Mouse (Mus musculus) layer of hippocampus, adult 11-12 months (tissue): ENCODE results near the gene Taok2.
A peak's percentile ranks its signal among the peaks of the same experiment; 100 is the strongest.

Experiments used
- DNase-seq: peaks from one replicate; pipeline ENCODE4 v3.0.0; 2022; ENCODE audit warnings: low spot score

Taok2 gene

GRCm38 (mm10) chr7:126869780-126870519 is 14.6 kb downstream of the Taok2 start:
- DNase-seq: no peak

DNA sequence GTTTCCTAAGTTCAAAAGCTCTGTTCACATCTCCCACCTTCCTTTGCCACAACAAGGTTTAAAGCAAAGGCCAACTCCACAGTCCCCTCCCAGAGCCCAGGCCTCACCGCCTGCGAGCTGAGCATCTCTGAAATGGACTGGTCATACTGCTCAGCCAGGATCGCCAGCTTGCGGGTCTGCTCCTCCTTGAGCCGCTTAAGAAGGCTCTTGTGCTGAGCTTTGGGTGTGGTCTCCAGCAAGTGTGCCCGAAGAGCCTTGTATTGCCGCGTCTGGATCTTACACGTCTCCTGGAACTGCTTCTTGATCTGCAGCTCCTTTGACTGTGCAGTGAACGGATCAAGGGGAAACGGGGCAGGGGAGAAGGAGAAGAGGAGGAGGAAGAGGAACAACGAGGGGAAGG is 16.5 kb downstream of the Taok2 start:
- no peak for DNase-seq

DNA sequence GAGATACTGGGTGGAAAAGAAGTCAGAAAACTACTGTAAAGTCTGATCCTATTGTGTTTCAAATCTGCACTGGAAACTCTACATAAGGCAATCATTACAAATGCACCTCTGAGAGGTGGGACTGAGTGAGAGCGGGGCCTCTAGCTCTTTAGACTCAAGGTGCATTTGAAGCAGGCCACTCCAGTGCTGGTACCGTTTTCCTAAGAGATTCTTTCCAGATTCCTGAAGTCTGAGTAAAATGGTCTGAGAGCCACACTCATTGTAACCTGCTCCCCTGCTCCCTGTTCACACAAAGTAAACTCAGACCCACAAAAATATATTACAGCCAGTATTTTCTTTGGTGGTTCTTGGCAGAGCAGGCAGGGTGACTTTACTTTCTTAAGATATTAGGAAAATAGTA is 17.0 kb downstream of the Taok2 start:
- DNase-seq: no peak

GRCm38 (mm10) chr7:126863791-126864190 is 20.7 kb downstream of the Taok2 start:
- DNase-seq: no peak

- peak; percentile 95 for DNase-seq
Observed at GRCm38 (mm10) chr7:126862147-126862784, 22.2 kb downstream of the Taok2 start, which contains the start of gene Ino80e. Ino80e (minus strand) TSS chr7:126862377.

DNA sequence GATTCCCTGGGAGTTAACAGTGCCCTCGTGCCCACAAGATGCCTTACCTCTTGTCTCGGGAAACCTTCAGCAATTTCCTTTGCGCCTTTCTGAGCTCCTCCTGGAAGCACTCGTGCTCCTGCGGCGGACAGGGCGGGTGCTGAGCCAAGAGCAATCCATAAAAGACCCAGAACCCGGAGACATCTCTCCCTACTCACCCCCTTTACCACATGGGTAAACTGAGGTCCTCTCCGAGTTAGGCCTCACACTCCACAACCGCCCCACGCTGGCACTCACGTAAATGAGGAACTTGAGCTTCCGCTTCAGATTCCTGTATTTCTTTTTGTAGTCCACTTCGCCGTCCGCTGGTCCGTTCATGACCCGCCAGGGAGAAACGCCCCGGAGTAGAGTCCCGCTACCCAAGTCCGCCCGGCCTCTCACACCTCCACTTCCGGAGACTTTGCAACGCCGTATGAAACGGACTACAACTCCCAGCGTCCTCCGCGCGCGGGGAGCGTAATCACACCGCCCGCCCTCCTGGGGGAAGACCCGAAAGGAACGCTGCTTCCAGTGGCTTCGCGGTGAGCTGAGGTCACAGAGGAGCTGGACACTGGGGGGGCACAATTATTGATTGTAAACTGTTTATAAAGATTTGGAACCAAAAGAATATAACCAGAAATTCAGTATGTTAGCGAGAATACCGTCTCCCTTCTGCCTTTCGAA is 22.9 kb downstream of the Taok2 start, which contains the start of gene Hirip3:
Gene Hirip3 (plus strand): TSS at position 544 of the 702 bp plus-strand sequence.
- DNase-seq: peak; percentile 93

- DNase-seq: no peak
Observed at GRCm38 (mm10) chr7:126860987-126861386, 23.5 kb downstream of the Taok2 start.

GRCm38 (mm10) chr7:126856741-126857420 is 27.6 kb downstream of the Taok2 start:
- no peak for DNase-seq

GRCm38 (mm10) chr7:126855641-126856040 is 28.9 kb downstream of the Taok2 start:
- DNase-seq: no peak

GRCm38 (mm10) chr7:126853454-126853853 is 31.0 kb downstream of the Taok2 start:
- DNase-seq: no peak

DNA sequence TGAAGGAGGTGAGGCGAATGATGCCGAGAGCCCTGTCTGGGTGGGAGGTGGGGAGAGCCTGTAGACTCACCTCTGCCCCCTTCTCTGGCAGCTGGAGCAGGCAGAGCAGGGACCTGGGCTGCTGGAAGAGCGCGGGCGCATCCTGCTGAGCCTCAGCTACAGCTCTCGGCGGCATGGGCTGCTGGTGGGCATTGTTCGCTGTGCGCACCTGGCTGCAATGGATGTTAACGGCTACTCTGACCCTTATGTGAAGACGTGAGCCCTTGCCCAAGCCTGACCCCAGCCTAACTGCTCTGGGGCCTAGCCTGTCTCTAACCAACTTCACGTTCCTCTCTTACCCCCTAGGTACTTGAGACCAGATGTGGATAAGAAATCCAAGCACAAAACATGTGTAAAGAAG is 33.3 kb downstream of the Taok2 start:
- no peak for DNase-seq

GRCm38 (mm10) chr7:126850161-126850560 is 34.3 kb downstream of the Taok2 start:
- DNase-seq: no peak

- no peak for DNase-seq
Observed at GRCm38 (mm10) chr7:126848794-126849193, 35.7 kb downstream of the Taok2 start.

GRCm38 (mm10) chr7:126847421-126848398 is 36.8 kb downstream of the Taok2 start:
- no peak for DNase-seq

- no peak for DNase-seq
Observed at GRCm38 (mm10) chr7:126847116-126847420, 37.4 kb downstream of the Taok2 start, which contains the start of gene Doc2a. Doc2a (plus strand) TSS chr7:126847416.

- no peak for DNase-seq
Observed at GRCm38 (mm10) chr7:126845516-126845915, 39.0 kb downstream of the Taok2 start.

- no peak for DNase-seq
Observed at GRCm38 (mm10) chr7:126843276-126843675, 41.2 kb downstream of the Taok2 start.

DNA sequence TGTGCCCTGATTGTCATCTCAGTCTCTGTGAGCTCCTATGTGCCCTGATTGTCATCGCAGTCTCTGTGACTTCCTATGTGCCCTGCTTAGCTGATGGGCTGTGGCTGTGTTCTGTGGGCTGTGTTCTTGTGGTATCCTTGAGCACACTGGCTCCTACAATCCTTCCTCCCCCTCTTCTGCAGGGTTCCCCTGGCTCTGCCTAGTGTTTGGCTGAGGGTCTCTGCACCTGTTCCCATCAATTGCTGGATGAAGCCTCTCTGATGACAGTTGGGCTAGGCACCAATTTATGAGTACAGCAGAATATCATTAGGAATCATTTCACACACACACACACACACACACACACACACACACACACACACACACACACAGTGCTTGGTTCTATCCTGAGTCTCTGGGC is 51.2 kb downstream of the Taok2 start:
- no peak for DNase-seq

DNA sequence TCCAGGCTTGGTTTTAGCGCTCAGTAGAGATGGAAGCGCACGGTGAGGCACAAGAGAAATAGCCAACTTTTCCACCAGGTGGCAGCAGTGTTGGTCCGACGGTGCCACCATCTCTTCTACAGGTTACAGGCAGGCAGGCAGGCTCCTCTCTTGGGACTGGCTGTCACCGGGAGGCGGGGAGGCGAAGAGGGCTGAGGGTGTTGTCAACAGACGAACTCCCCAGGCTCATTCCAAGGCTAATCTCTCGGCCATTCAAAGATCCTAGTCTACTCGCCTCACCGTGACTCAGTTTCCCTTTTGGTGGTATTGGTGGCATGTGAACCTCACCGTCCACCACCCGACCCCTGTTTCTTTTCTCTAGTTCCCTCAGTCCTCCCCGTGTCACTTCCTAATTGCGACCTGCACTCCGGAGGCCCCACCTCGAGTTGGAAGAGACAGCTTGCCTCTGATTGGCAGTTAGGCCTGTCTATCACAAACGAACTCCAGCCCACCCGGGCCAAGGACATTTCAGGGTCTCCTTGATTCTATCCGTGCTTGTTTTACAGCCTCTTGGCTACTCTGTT is 52.4 kb downstream of the Taok2 start:
- DNase-seq: peak; percentile 83

GRCm38 (mm10) chr7:126831539-126831938 is 53.0 kb downstream of the Taok2 start, which contains the start of gene 4930451I11Rik:
4930451I11Rik (minus strand) TSS chr7:126831639.
- no peak for DNase-seq

DNA sequence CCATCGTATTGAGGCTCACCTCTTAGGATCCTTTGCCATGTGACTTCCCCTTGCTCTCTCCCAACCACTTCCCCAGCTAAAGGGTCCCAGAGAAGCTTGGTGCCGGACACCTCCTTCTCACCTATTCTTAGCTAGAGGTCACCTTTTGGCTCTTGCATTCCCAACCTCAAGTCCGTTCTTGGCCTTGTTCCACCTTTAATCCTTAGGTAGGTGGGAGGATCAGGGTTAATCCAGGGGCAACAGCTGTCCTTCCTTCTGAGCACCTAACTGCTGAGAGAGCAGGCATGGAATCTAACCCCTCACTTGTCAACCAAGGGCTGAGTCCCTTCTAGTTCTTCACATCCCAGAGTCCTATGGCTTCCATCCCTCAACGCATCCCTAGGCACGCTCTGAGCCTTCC is 58.6 kb downstream of the Taok2 start:
- DNase-seq: no peak
